Mouse (Mus musculus) brain, embryonic 14.5 days (tissue): ENCODE measurements around the gene Prdx1.

Source experiments
- CTCF ChIP-seq: fragments of 200-500 bp; IDR thresholded peaks from 2 replicates; pipeline ENCODE4 v1.5.1; 2012; ENCODE audit warnings: inconsistent platforms, mild to moderate bottlenecking, moderate library complexity, borderline replicate concordance; ENCODE audit not compliant: insufficient read depth, insufficient read length; ENCODE audit errors: extremely low read depth
- POLR2A ChIP-seq: fragments of 200-500 bp; IDR thresholded peaks from 2 replicates; pipeline ENCODE4 v1.6.1; 2012; ENCODE audit warnings: mild to moderate bottlenecking, inconsistent platforms, borderline replicate concordance; ENCODE audit not compliant: poor library complexity, insufficient read depth, insufficient read length, severe bottlenecking; ENCODE audit errors: extremely low read depth

DNA sequence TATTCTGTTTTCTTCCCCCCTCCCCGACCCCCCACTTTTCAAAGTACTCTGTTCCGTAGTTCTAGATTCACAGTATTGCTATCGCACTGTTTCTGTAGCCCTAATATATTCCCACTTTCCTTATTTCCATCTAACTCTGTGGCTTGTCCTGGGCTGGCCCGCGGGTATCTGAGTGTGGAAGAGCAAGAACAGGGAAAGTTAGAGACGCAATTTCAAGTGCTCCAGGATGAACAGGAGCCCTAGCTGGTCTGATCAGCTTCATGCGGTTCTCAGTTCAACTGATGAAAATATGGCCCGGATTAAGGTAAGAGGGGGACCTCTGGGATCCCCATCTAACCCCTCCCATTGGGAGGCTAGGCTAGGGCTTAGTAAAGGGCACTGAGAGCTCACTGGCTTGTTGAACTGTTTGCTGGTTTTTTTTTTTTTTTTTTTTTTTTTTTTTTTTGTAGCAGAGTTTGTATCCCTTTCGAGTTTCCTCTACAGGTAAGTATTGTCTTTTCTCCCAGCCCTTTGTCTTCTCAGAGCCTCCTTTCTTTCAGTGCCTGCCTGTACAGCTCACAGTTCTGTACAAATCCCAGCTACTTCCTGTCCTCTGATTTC lies 23.5 kb downstream of the Prdx1 start:
- TF ChIP-seq CTCF = no peak
- no peak for TF ChIP-seq POLR2A
